Mouse (Mus musculus) naive thymus-derived CD4-positive, alpha-beta T cell, adult 2 months (primary cell): ENCODE results near the gene Fgd1.
A peak's percentile ranks its signal among the peaks of the same experiment; 100 is the strongest.

Experiments used
- DNase-seq: peaks from one replicate; pipeline ENCODE4 v3.0.0-alpha.2; 2011; ENCODE audit warnings: low read depth

Fgd1 gene

DNA sequence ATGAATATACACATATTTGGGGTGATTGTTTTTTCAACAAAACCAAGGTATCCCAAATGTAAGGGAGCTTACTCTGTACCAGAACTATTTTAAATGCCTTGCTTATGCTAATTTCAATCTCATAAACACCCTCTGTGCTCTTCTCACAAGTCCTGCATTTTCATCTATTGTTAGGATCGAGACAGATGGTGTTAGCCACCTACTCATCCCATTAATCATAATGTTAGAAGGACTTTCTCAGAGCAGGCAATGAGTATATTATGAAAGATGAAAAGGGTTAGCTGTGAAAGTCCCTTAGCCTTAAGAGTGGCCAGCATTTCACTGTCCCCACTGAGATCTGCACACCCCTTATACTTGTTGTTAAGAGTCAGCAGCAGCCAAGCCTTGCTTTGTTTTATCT, 41.5 kb downstream of the Fgd1 start:
- no peak for DNase-seq

DNA sequence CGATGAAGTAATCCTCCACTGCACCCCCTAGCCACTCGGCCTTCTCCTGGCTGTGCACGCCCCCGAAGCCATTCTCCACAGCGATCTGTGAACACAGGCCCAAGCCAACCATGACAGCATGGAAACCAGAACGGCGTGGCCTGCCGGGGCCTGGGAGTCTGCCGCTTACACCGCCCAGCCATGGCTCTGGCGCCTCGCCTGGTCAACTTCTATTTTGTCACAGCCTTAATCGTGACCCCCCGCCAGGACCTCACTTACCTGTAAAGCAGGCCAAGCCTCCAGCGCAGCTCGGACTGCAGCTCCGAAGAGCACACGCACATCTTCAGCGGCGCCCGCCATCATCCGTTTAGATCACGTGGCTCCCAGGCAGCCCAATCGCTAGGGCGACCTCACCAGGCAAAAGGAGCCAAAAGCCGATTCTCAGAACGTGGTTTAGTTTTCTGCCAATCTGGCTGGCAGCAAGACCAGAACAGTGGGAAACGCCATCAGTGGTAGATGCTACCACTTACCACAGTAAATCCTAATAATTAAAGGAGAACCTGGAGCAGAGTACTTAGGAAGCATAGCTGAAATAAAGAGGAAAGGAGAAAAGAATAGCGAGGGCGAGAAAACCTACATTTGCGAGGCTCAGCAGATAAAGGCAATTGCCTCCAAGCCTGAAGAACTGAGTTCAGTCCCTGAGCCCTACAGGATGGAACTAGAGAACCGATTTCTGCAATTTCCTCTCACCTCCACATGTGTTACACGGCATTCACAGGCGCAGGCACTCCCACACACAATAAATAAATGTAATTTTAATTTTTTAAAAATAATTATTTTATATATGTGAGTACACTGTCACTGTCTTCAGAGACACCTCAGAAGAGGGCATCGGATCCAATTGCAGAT, 50.5 kb downstream of the Fgd1 start, which contains the start of gene Tsr2:
TSS of gene Tsr2 (minus strand) at position 373 of the 888 bp plus-strand sequence.
- peak; percentile 79 for DNase-seq

DNA sequence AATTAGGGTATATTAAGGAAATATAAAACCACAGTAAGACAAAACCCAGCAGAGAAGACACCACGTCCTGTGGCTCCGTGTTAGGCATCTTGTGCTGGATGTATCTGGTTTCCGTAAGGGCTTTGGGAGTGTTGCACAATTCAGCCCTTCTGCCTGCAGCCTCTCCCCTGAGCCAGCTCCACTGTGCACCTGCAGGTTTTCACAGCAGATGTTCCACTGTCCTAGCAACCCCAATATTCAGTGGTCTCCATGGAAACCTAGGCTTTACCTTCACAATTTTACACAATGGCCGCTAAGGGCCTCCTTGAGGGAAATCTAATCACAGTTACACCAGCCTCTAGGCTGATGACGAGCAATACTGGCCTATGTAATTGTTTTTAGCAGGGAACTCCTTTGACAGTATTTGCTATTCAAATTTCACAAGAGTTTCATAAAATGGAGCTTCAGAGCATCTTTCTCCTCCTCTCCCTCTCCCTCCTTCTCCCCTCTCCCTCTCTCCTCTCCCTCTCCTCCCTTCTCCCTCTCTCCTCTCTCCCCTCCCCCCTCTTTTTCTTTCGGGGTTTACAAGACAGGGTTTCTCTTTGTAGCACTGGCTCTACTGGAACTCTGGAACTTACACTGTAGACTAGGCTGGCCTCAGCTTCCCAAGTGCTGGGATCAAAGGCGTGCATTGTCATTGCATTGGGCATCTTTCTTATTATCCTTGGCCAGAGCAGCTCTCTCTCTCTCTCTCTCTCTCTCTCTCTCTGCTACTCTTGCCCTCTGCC, 61.5 kb downstream of the Fgd1 start:
- no peak for DNase-seq

DNA sequence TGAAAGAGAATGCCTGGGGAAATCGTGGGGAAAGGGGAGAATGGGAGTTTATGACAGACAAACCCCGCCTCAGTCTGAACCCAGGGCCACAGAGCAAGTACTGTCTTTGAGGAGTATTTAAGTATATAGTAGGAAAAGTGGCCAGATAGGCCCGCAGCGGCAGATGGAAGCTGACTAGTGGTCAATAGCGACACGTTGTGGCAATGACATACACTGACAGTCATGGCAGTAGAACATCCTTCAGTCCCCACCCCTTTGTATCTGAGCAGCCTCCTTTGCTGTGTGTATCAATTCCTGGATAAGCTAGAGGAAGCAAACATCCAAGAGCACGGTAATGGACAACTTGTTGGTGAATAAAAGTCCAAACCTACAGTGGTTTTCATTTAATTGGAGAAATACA, 70.8 kb downstream of the Fgd1 start:
- peak; percentile 19 for DNase-seq

DNA sequence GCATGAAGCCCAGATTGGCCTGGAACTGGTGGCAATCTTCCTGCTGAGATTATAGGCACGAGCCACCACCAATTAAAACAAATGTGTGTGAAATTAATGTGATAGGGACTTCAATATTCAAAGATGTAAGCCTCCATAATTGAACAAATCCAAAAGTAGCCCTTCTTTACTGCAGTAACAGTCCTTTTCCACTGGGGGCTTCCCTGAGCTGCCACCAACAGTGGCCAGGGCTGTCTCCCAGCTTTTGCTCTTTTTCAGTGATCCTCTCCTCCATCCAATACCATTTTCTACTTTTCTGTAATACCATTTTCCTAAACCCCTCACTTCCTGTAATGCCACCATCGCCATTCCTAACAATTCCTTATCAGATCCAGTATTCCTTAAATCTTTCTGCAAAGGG, 71.5 kb downstream of the Fgd1 start:
- peak; percentile 26 for DNase-seq

DNA sequence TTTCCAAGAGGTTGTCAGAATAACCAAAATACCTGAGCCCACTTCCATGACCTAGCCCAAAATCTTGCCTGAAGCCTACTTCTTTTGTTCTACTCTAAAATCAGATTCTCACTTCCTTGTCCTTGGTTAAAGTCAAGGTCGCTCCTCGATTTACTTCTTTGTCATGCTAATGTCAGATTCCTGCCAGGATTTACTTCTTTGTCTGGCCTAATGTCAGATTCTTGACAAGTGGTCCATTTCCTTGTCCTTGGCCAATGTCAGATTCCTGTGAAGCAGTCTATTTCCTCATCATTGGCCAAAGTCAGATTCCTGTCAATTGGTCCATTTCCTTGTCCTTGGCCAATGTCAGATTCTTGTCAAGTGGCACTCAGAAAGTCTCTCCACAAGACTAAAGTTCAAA, 78.0 kb downstream of the Fgd1 start:
- no peak for DNase-seq

DNA sequence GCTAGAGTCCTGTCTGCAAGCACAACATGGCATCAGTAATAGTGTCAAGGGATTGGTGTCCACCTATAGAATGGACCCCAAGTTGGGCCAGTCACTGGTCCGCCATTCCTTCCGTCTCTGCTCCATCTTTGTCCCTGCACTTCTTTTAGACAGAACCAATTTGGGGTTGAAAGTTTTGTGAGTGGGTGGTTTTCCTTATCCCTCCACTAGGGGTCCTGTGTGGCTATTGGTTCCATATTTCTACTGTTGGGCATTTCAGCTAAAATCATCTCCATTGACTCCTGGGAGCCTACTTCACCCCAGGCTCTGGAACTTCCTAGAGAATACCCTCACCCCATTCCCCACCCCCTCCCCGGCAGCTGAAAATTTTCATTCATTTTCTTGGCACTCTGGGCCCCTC, 84.5 kb downstream of the Fgd1 start:
- no peak for DNase-seq

DNA sequence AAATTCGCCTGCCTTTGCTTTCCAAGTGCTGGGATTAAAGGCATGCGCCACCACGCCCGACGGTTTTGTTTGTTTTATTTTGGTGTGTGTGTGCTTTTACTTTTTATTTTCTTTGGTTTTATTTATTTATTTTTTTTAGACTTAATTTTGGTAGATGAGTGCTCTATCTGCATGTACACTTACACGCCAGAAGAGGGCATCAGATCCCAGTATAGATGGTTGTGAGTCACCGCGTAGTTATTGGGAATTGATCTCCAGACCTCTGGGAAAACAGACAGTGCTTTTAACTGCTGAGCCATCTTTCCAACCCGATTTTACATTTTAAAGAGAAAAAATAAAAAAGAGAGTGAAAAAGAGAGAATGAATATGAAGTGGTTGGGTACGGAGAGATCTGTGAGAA, 86.8 kb downstream of the Fgd1 start:
- peak; percentile 35 for DNase-seq
